Mouse (Mus musculus): ENCODE measurements around the gene Pdhx.

Pdhx gene

GRCm38 (mm10) chr2:103073219-103073982 lies at the start of gene Pdhx, which contains the start of gene Apip:
TSS of gene Pdhx (minus strand) at chr2:103073513.
TSS of gene Apip (plus strand) at chr2:103073675.
- peak; percentile 99 for DNase-seq (ENCODE audit: low spot score)

GRCm38 (mm10) chr2:103119197-103119854 lies 46.0 kb upstream of the Pdhx start:
- no peak for DNase-seq (ENCODE audit: low spot score)

- no peak for DNase-seq (ENCODE audit: low spot score)
Observed at GRCm38 (mm10) chr2:103118324-103119196, 45.2 kb upstream of the Pdhx start.

GRCm38 (mm10) chr2:103117212-103117611 lies 43.9 kb upstream of the Pdhx start:
- DNase-seq (ENCODE audit: low spot score): no peak

- DNase-seq (ENCODE audit: low spot score): no peak
Observed at GRCm38 (mm10) chr2:103111669-103112068, 38.4 kb upstream of the Pdhx start.

- DNase-seq (ENCODE audit: low spot score): no peak
Observed at GRCm38 (mm10) chr2:103106172-103106571, 32.9 kb upstream of the Pdhx start.

GRCm38 (mm10) chr2:103102595-103102994 lies 29.3 kb upstream of the Pdhx start:
- no peak for DNase-seq (ENCODE audit: low spot score)

- no peak for DNase-seq (ENCODE audit: low spot score)
Observed at GRCm38 (mm10) chr2:103089521-103089920, 16.2 kb upstream of the Pdhx start.

GRCm38 (mm10) chr2:103088099-103088498 lies 14.8 kb upstream of the Pdhx start:
- no peak for DNase-seq (ENCODE audit: low spot score)

- DNase-seq (ENCODE audit: low spot score): no peak
Observed at GRCm38 (mm10) chr2:103086432-103086831, 13.1 kb upstream of the Pdhx start.

GRCm38 (mm10) chr2:103085633-103086032 lies 12.3 kb upstream of the Pdhx start:
- DNase-seq (ENCODE audit: low spot score): no peak

- no peak for DNase-seq (ENCODE audit: low spot score)
Observed at GRCm38 (mm10) chr2:103084451-103084850, 11.1 kb upstream of the Pdhx start.

- DNase-seq (ENCODE audit: low spot score): no peak
Observed at GRCm38 (mm10) chr2:103082853-103083252, 9.5 kb upstream of the Pdhx start.

GRCm38 (mm10) chr2:103081706-103082105 lies 8.4 kb upstream of the Pdhx start:
- no peak for DNase-seq (ENCODE audit: low spot score)

- no peak for DNase-seq (ENCODE audit: low spot score)
Observed at GRCm38 (mm10) chr2:103081117-103081516, 7.8 kb upstream of the Pdhx start.

GRCm38 (mm10) chr2:103070586-103070985 lies 2.7 kb downstream of the Pdhx start:
- DNase-seq (ENCODE audit: low spot score): no peak

- DNase-seq (ENCODE audit: low spot score): no peak
Observed at GRCm38 (mm10) chr2:103069752-103070405, 3.4 kb downstream of the Pdhx start.

GRCm38 (mm10) chr2:103068602-103069001 lies 4.7 kb downstream of the Pdhx start:
- DNase-seq (ENCODE audit: low spot score): no peak

- DNase-seq (ENCODE audit: low spot score): no peak
Observed at GRCm38 (mm10) chr2:103067552-103068207, 5.6 kb downstream of the Pdhx start.

GRCm38 (mm10) chr2:103066683-103067551 lies 6.4 kb downstream of the Pdhx start:
- no peak for DNase-seq (ENCODE audit: low spot score)
